Mouse (Mus musculus): Measurements from ENCODE around the gene 1700069L16Rik.

DNA sequence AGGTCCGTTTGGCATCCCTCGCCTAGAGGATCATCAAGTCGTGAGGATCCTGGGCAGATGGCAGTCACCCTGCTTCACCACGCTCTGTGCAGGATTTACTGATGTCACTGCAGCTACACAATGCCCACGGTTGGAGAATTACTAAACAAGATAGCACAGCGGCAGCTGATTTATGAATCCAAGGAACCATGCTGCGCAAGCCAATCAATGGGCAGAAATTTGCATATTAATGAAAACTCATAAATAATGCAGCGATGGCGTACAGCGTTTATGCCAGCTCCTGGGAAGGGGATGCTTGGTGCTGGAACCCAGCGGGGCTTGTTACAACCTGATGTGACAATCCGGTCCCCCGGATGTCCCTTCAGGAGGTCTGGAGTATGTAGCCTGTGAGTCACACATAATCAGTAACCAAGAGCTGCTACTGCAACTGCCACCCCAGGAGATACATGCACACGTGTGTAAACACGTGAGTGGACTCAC lies 34.5 kb downstream of the 1700069L16Rik start:
- TF ChIP-seq TAL1 (IDR thresholded peaks at IDR 0.05; ENCODE audit: low read length) (no peak), GATA1 (IDR thresholded peaks at IDR 0.05; ENCODE audit: low read length) (no peak)

Measured in erythroblast, embryonic 14.5 days (primary cell).